Mouse (Mus musculus): Measurements from ENCODE around the gene Atf6. TPM values are rescaled to one million over a fixed set of nuclear protein-coding genes. Genes with fewer than 3 reads are reported as not detected.

Gene Atf6
- total and polyA plus RNA-seq, 2 experiments from 2014 or later, result 6.1 to 15.7 TPM

- Histone ChIP-seq H3K4me1 (ENCODE audit: insufficient read depth, low read length) (no peaks in the 10 kb centered on the region), H3K36me3 (ENCODE audit: insufficient read depth, low read length) (no peaks in the 10 kb centered on the region), H3K9ac (replicated peaks; ENCODE audit: low read length) (no peak overlapping the region), H3K9me3 (ENCODE audit: low read length) (no peaks in the 10 kb centered on the region), H3K27ac (no peak overlapping the region), H3K27me3 (ENCODE audit: insufficient read depth, low read length) (no peaks in the 10 kb centered on the region), H3K4me3 (ENCODE audit: low read length) (no peak overlapping the region), H3K4me2 (ENCODE audit: low read depth, low read length) (no peak overlapping the region)
- ATAC-seq, result no peak
- WGBS, result 95% methylated on average over 2 of the region's 2 CpGs
- no peak for TF ChIP-seq CTCF (IDR thresholded peaks at IDR 0.05; ENCODE audit: low read depth)
- DNase-seq (ENCODE audit: low spot score), result no peak
These were observed 17.6 kb downstream of the Atf6 start for GRCm38 (mm10) chr1:170850007-170850406.

- no peak for ATAC-seq
- 44% methylated on average over 10 of the region's 10 CpGs for WGBS
These were observed 21.9 kb downstream of the Atf6 start for GRCm38 (mm10) chr1:170845448-170846307.

GRCm38 (mm10) chr1:170844380-170844779 lies 23.2 kb downstream of the Atf6 start:
- Histone ChIP-seq H3K9ac (replicated peaks; ENCODE audit: low read length) (no peak overlapping the region), H3K4me2 (ENCODE audit: low read depth, low read length) (no peak overlapping the region), H3K36me3 (ENCODE audit: insufficient read depth, low read length) (no peaks in the 10 kb centered on the region), H3K4me3 (ENCODE audit: low read length) (no peak overlapping the region), H3K9me3 (ENCODE audit: low read length) (no peaks in the 10 kb centered on the region), H3K27me3 (ENCODE audit: insufficient read depth, low read length) (no peaks in the 10 kb centered on the region), H3K4me1 (ENCODE audit: insufficient read depth, low read length) (no peaks in the 10 kb centered on the region), H3K27ac (no peak overlapping the region)
- ATAC-seq (no peak), DNase-seq (ENCODE audit: low spot score) (peak; percentile 63)
- 57% methylated on average over 8 of the region's 8 CpGs for WGBS
- peak; percentile 79 for TF ChIP-seq CTCF (IDR thresholded peaks at IDR 0.05; ENCODE audit: low read depth)

More at GRCm38 (mm10) chr1:170845448-170846307, 21.9 kb downstream of the Atf6 start:
- H3K9me3 ChIP-seq (ENCODE audit: low read length), result no peaks in the 10 kb centered on the region
- TF ChIP-seq CTCF (IDR thresholded peaks at IDR 0.05; ENCODE audit: low read depth), result no peak
- H3K36me3 ChIP-seq (ENCODE audit: insufficient read depth, low read length), result no peaks in the 10 kb centered on the region
- H3K4me2 ChIP-seq (ENCODE audit: low read depth, low read length), result no peak overlapping the region
- no peaks in the 10 kb centered on the region for H3K27me3 ChIP-seq (ENCODE audit: insufficient read depth, low read length)
- no peak overlapping the region for H3K4me3 ChIP-seq (ENCODE audit: low read length)
- H3K9ac ChIP-seq (replicated peaks; ENCODE audit: low read length), result no peak overlapping the region
- H3K27ac ChIP-seq, result no peak overlapping the region
- H3K4me1 ChIP-seq (ENCODE audit: insufficient read depth, low read length), result no peaks in the 10 kb centered on the region
- DNase-seq (ENCODE audit: low spot score), result no peak

GRCm38 (mm10) chr1:170839685-170840084 lies 27.9 kb downstream of the Atf6 start:
- Histone ChIP-seq H3K27me3 (ENCODE audit: insufficient read depth, low read length) (no peaks in the 10 kb centered on the region), H3K9me3 (ENCODE audit: low read length) (no peaks in the 10 kb centered on the region), H3K4me2 (ENCODE audit: low read depth, low read length) (no peak overlapping the region), H3K9ac (replicated peaks; ENCODE audit: low read length) (no peak overlapping the region), H3K4me3 (ENCODE audit: low read length) (no peak overlapping the region), H3K36me3 (ENCODE audit: insufficient read depth, low read length) (no peaks in the 10 kb centered on the region), H3K4me1 (ENCODE audit: insufficient read depth, low read length) (no peaks in the 10 kb centered on the region), H3K27ac (no peak overlapping the region)
- DNase-seq (ENCODE audit: low spot score), result peak; percentile 82
- peak; percentile 64 for TF ChIP-seq CTCF (IDR thresholded peaks at IDR 0.05; ENCODE audit: low read depth)
- no peak for ATAC-seq

- Histone ChIP-seq H3K4me2 (ENCODE audit: low read depth, low read length) (no peak overlapping the region), H3K9ac (replicated peaks; ENCODE audit: low read length) (no peak overlapping the region), H3K36me3 (ENCODE audit: insufficient read depth, low read length) (no peaks in the 10 kb centered on the region), H3K27ac (no peak overlapping the region), H3K9me3 (ENCODE audit: low read length) (no peaks in the 10 kb centered on the region), H3K4me3 (ENCODE audit: low read length) (no peak overlapping the region), H3K4me1 (ENCODE audit: insufficient read depth, low read length) (no peaks in the 10 kb centered on the region), H3K27me3 (ENCODE audit: insufficient read depth, low read length) (no peaks in the 10 kb centered on the region)
- no peak for DNase-seq (ENCODE audit: low spot score)
- no peak for TF ChIP-seq CTCF (IDR thresholded peaks at IDR 0.05; ENCODE audit: low read depth)
- WGBS, result 57% methylated on average over 9 of the region's 9 CpGs
- no peak for ATAC-seq
These were observed 32.8 kb downstream of the Atf6 start for GRCm38 (mm10) chr1:170834756-170835155.

- no peaks in the 10 kb centered on the region for H3K9me3 ChIP-seq (ENCODE audit: low read length)
- DNase-seq (ENCODE audit: low spot score) (no peak), ATAC-seq (no peak)
- H3K27me3 ChIP-seq (ENCODE audit: insufficient read depth, low read length), result no peaks in the 10 kb centered on the region
- H3K4me3 ChIP-seq (ENCODE audit: low read length), result no peak overlapping the region
- no peak for TF ChIP-seq CTCF (IDR thresholded peaks at IDR 0.05; ENCODE audit: low read depth)
- H3K9ac ChIP-seq (replicated peaks; ENCODE audit: low read length), result no peak overlapping the region
- H3K4me1 ChIP-seq (ENCODE audit: insufficient read depth, low read length), result no peaks in the 10 kb centered on the region
- H3K4me2 ChIP-seq (ENCODE audit: low read depth, low read length), result no peak overlapping the region
- H3K36me3 ChIP-seq (ENCODE audit: insufficient read depth, low read length), result no peaks in the 10 kb centered on the region
- H3K27ac ChIP-seq, result no peak overlapping the region
- WGBS, result 97% methylated on average over 1 of the region's 1 CpGs
These were observed 37.8 kb downstream of the Atf6 start for GRCm38 (mm10) chr1:170829781-170830180.

- Histone ChIP-seq H3K4me1 (ENCODE audit: insufficient read depth, low read length) (no peaks in the 10 kb centered on the region), H3K4me2 (ENCODE audit: low read depth, low read length) (no peak overlapping the region), H3K27me3 (ENCODE audit: insufficient read depth, low read length) (no peaks in the 10 kb centered on the region), H3K36me3 (ENCODE audit: insufficient read depth, low read length) (no peaks in the 10 kb centered on the region), H3K9me3 (ENCODE audit: low read length) (no peaks in the 10 kb centered on the region), H3K27ac (no peak overlapping the region), H3K4me3 (ENCODE audit: low read length) (no peak overlapping the region), H3K9ac (replicated peaks; ENCODE audit: low read length) (no peak overlapping the region)
- no peak for DNase-seq (ENCODE audit: low spot score)
- 91% methylated on average over 6 of the region's 6 CpGs for WGBS
- no peak for ATAC-seq
- TF ChIP-seq CTCF (IDR thresholded peaks at IDR 0.05; ENCODE audit: low read depth), result no peak
These were observed 38.2 kb downstream of the Atf6 start for GRCm38 (mm10) chr1:170829344-170829743.
